ENCODE assay signal across 21 mouse cellular contexts in the genomic region with DNA sequence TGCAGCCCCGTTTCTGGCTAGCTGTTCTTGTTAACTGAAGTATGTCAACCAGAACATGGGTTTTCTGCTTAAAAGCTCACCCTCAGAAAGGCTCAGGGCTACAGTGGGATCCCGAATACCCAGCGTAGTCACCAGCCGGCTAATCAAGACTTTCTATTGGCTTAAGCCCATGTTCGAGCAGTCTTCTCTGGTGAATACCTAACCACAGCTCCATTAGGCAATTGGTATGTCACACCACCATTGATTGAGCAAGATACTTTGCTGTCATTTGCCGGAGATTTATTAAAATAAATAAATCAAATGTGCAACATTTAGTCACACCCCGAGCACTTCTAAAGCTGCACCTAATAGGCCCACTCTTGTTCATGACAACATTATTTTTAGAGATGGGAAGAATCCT.
DNase-seq lines count a peak whose midpoint lies in the region; ATAC-seq lines count a peak whose summit lies in the region.
"Had no signal": no experiment of that assay in that cellular context is flagged by ENCODE, and none has a peak within 500 bp of the region (broad histone marks: within the 10 kb centered on the region; RNA-seq: fewer than 3 reads in every experiment).

No protein-coding gene starts in this region.

- peak; percentile 54 for DNase-seq in heart, adult 11 months
- no peak for DNase-seq in heart, adult 18-20 months
- DNase-seq in 416B (ENCODE audit: low read depth) (peak; percentile 60), MN1 (ENCODE audit: low spot score) (no peak)
- no peak for DNase-seq in urinary bladder, postnatal 4 days (ENCODE audit: low spot score in 2 of 2)
- DNase-seq: adrenal gland, postnatal 10 days; adrenal gland, postnatal 25 days; B cell, adult 2 months; cerebellum, adult 11 months; cerebellum, adult 18-20 months; cerebellum, adult 8-10 months; cerebellum, adult 9-11 months; cerebellum, postnatal 14 days; cerebellum, postnatal 36 days; embryo, embryonic 11 days; forebrain, postnatal 0 days had no signal

- peak; percentile 94 for ATAC-seq in granulocyte monocyte progenitor cell, adult 5-6 weeks (replicated peaks; ENCODE audit: poor library complexity, severe bottlenecking)
- peak; percentile 94 for ATAC-seq in megakaryocyte progenitor cell, adult 5-6 weeks (replicated peaks; ENCODE audit: poor library complexity)
- ATAC-seq: CD4-positive, CD25-positive, alpha-beta regulatory T cell, adult 4 months; forebrain, embryonic 13.5 days; forebrain, embryonic 15.5 days; forebrain, postnatal 0 days had no signal

Comparison
In these comparisons a context has a peak if more than half of its experiments do, and no peak if none do; other contexts are left out.
1. DNase-seq: peak in heart, adult 11 months (single experiment) and 416B (single experiment); none in heart, adult 18-20 months (0 of 2), urinary bladder, postnatal 4 days (0 of 2) and MN1 (single experiment).